Mouse (Mus musculus) embryo, embryonic 11.5 days (tissue): ENCODE data around the gene Socs5.
"Not testable (repeated sequence)": the region's sequence is repeated elsewhere in the genome, so short reads cannot be mapped to it uniquely, and the experiment has no call there.

ENCODE experiments used
- DNase-seq: peaks from one replicate; pipeline ENCODE4 v3.0.0-alpha.2; 2012; ENCODE audit warnings: low read depth, low spot score

Socs5 gene

GRCm38 (mm10) chr17:87107623-87108221, at the start of gene Socs5:
Gene Socs5, plus strand, starts transcription at chr17:87107679.
- peak; percentile 19 for DNase-seq

GRCm38 (mm10) chr17:87062639-87063038, 44.8 kb upstream of the Socs5 start:
- DNase-seq = no peak

- DNase-seq = no peak
These were observed 44.0 kb upstream of the Socs5 start for GRCm38 (mm10) chr17:87063461-87063860.

GRCm38 (mm10) chr17:87063969-87064368, 43.5 kb upstream of the Socs5 start:
- DNase-seq = no peak

DNA sequence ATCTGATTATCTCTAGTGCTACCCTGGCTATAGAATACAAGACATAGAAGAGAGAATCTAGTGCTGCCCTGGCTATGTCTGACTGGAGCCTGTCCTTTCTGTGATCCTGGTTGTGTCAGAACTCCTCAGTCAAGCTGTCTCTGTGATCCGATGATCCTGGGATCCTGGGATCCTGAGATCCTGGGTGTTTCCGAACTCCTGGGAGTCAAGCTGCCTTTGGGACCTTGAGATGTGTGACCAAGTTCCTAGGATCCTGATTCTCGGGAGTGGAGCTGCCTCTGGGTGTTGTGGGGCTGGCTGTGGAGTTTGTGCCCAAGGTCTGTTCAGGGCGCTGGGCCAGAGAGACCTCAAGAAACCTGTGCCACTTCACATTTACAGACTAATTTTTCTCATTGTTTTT, 38.5 kb upstream of the Socs5 start:
- DNase-seq = no peak

DNA sequence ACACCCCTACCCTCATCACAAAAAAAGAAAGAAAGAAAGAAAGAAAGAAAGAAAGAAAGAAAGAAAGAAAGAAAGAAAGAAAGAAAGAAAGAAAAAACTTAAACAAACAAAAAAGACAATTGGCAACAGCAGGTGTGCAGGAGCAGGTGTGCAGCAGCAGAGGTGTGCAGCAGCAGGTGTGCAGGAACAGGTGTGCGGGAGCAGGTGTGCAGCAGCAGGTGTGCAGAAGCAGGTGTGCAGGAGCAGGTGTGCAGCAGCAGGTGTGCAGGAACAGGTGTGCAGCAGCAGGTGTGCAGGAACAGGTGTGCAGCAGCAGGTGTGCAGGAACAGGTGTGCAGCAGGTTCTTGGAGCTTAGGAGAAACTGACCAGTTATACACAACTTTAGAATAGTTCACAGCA, 35.3 kb upstream of the Socs5 start:
- not testable (repeated sequence) for DNase-seq

DNA sequence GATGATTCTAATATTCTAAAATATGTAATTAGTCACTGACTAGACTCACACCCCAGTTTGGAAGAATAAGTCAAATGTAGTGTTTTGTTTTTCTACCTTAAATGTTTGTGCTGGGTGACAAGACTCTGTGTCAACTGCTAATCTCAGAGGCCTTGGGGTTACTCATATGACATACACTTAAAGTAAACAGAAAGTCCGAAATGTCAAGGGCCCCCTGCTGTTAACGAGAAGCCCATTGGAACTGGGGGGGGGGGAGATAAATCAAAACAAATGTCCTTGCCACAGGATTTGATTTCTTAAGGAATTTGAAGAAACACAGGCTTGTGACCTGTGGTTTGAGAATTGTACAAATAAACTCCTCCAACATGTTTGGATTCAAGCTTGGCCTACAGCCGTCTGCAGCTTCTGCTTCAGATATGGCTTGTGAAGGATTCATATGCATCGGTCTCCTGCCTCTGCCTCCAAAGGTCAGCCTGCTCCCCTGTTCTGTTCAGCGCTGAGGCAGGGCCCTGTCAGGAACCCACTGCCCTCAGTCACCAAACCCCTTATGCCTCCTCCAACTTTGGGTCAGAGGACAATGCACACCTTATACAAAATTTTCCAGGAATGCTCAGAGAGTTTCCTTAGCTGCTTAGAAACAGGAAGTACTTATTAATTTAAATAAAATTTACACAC, 34.6 kb upstream of the Socs5 start:
- no peak for DNase-seq

GRCm38 (mm10) chr17:87073470-87073869, 34.0 kb upstream of the Socs5 start:
- DNase-seq = no peak

- not testable (repeated sequence) for DNase-seq
These were observed 29.3 kb upstream of the Socs5 start for GRCm38 (mm10) chr17:87078217-87078616.

DNA sequence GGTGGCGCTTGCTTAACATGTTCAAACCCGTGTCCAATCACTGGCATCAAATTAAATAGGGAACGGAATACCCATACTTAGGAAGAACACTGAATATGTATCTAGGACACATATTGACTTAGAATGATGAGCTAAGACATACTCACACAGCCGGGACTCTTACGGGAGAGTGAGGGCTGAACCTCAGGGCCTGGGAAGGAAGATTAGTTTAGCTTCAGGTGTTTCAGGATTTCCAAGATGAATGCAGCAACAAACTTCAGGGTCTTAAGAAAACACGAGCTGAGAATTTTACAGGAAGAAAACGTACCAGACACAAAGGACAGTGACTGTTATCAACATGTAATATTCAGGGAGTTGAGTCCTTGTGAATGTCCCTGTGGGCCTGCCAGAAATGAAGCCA, 26.8 kb upstream of the Socs5 start:
- DNase-seq = no peak

DNA sequence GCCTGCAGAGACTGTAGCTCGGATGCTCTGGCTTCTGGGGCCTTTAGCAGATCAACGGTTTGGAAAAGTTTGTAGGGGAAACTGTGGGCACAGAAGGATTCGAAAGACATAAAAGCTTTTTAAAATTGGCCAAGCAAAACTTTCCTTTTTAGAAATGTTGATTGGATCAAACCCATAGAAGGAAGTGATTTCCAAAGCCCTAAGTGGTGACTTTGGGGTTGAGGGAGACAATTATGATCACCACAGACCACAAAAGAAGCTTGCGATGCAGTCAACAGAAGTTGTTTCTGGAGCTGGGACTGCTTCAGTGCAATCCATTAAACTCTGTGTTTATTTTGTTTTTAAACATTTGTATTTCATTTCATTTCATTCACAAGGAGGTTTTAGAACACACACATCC, 24.9 kb upstream of the Socs5 start:
- DNase-seq = no peak

- no peak for DNase-seq
These were observed 23.8 kb upstream of the Socs5 start for GRCm38 (mm10) chr17:87083671-87084070.

GRCm38 (mm10) chr17:87085726-87086125, 21.8 kb upstream of the Socs5 start:
- DNase-seq = no peak

DNA sequence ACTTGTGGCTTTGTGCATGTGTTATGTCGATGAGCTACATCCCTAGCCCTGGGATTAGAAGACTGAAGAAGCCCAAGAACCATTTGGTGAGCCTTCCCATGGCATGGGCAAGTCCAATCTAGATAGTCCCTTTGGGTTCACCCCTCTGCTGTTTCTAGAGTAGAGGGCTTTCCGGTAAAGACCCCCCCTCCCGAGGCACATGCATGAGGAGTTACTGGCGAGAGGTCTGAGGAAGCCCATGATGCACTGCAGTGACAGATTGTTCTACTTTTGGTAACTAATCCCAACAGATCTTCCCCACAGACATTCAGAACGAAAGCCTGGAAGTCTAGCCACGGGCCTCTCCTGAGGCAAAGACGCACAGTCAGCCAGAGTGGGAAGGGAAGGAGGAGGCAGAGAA, 18.2 kb upstream of the Socs5 start:
- DNase-seq = no peak

GRCm38 (mm10) chr17:87093061-87093460, 14.4 kb upstream of the Socs5 start:
- no peak for DNase-seq

GRCm38 (mm10) chr17:87096951-87097350, 10.5 kb upstream of the Socs5 start:
- no peak for DNase-seq

DNA sequence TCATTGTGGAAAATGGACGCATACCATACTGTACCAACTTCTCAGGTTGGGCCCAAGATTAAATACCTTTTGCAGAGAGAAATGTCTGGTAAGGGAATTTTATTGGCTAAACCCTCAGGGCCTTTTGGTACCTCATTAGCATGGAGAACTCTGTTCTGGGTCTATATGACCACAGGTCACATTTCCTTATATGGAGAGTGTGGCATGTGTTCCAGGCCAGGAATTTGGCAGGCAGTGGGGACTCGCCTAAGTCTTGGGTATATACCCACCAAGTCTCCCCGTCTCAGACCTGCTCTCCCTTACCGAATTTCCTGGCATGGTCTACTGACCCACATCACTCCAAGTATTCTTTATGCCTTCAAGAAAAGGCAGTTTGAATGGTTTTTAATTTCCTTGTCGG, 9.9 kb upstream of the Socs5 start:
- no peak for DNase-seq

DNA sequence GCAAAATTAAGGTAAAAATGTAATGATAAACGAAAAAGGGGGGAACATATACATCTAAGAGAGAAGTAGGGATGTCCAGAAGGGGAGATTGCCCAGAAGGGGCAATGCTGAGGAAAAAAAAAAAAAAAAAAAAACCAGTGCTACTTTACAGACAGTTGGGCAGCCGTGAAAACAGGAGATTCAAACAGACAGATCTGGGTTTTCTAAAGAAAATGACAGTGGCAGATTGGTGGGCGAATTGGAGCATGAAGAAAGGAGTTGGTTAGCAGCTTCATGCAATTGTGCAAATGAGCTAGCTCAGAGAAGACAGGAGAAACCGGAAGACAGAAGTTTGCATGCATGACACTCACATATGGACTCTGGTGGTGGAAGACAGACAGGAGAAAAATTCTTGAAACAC, 6.5 kb upstream of the Socs5 start:
- DNase-seq = no peak

- no peak for DNase-seq
These were observed 4.8 kb upstream of the Socs5 start for GRCm38 (mm10) chr17:87102636-87103035.

DNA sequence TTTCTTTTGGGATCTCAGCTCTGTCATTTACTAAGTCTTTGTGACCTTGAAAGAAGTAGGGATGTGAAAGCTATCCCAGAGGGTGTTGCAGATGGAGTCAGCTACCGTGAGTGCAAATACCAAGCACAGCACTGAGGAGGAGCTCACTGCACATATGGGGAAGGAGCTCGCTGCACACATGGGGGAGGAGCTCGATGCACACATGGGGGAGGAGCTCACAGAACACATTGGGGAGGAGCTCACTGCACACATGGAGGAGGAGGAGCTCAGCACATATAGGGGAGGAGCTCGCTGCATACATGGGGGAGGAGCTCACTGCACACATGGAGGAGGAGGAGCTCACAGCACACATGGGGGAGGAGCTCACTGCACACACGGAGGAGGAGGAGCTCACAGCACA, 4.4 kb upstream of the Socs5 start:
- DNase-seq = no peak

DNA sequence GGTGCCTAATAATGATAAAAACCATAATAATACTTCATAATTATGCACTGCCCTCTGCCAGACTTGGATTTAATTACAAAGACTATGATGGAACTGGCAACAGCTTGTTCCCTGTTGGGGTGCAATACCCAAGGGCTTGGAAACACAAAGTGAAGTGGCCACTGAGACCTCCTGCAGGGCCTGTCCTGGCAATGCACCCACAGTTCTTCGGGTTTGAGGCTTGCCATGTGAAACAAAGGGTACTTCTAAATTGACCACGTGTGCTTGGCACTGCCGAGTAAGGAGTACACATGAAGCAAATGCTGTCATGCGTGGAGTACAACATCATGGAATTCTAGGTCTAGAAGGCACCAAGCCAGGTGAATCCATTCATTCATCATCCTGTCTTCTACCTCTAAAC, 3.2 kb upstream of the Socs5 start:
- no peak for DNase-seq

GRCm38 (mm10) chr17:87105941-87106340, 1.5 kb upstream of the Socs5 start:
- no peak for DNase-seq

DNA sequence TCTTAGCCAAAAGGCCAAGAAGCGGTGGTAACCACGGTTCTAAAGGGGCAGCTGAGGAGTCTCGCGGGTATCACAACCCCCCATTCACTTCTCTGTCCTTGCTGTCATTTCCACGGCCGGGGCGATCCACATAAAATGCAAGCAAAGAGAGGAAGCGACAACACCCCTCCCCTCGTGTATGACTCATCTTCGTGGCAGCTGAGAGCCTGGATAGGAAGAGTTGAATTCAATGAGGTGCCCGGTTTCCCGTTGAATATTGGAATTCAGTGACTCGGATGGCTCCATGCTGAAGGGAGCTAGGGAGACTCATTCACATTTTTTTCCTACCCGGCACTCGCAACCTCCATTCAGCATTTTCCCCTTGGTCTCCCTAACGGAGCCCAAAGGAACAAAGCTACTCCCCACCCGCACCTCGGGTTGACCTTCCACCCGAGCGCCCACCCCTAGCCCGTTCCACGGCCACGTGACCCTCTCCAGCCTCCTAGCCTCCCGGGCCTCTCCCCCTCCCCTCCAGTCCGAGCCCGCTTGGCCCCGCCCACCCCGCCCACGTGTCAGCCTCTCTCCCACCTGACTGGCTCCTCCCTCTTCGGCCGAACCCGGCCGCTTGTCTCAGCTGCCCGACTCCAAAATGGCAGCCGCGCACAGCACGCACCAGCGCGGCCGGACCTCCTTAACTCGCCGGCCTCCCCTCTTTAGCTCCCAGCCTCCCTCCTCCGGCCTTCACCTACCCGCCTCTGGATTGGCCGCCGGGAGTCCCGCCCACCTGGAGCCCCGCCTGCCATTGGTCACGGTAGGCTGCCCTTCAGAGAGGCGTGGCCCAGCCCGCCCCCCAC, 572 bp upstream of the Socs5 start:
- DNase-seq = peak; percentile 95
